ENCODE assay signal across 8 mouse cellular contexts in genomic region chr1:30874261-30875131, GRCm38 (mm10). TPM values are rescaled to one million over a fixed set of nuclear protein-coding genes. Genes with fewer than 3 reads are reported as not detected.
A peak's percentile ranks its signal among the peaks of the same experiment; 100 is the strongest.
DNase-seq lines count a peak whose midpoint lies in the region; ATAC-seq and TF ChIP-seq lines count a peak whose summit lies in the region.

No protein-coding gene starts in this region.

- peaks cover 0 to 10% of the 10 kb centered on the region in 2 experiments; a peak in 2 of 4 replicates for H3K4me1 ChIP-seq in heart, embryonic 14.5 days (ENCODE audit: control insufficient read depth in 2 of 2, insufficient read depth in 2 of 2, low read length in 2 of 2)
- peaks cover 0 to 2% of the 10 kb centered on the region in 2 experiments; a peak in 2 of 4 replicates for H3K4me1 ChIP-seq in MEL (ENCODE audit: control insufficient read depth in 1 of 2, insufficient read depth in 2 of 2, low read length in 2 of 2)
- peaks cover 17% of the 10 kb centered on the region for H3K4me1 ChIP-seq in hindbrain, embryonic 10.5 days (replicated peaks)
- H3K4me1 ChIP-seq in midbrain, embryonic 14.5 days (ENCODE audit: control insufficient read depth, insufficient read depth, low read length), result peaks cover 10% of the 10 kb centered on the region

- H3K27me3 ChIP-seq in heart, embryonic 14.5 days (ENCODE audit: control insufficient read depth, insufficient read depth, low read length), result no peaks in the 10 kb centered on the region
- no peaks in the 10 kb centered on the region for H3K27me3 ChIP-seq in MEL (ENCODE audit: control insufficient read depth in 1 of 2, insufficient read depth in 2 of 2, low read length in 2 of 2)
- no peaks in the 10 kb centered on the region for H3K27me3 ChIP-seq in hindbrain, embryonic 10.5 days (ENCODE audit: insufficient read depth, poor library complexity, severe bottlenecking)
- H3K27me3 ChIP-seq in midbrain, embryonic 14.5 days (ENCODE audit: control insufficient read depth, insufficient read depth, low read length), result no peaks in the 10 kb centered on the region

- peak overlapping the region; percentile 98 for H3K27ac ChIP-seq in heart, embryonic 14.5 days (replicated peaks in 1 of 2; ENCODE audit: control insufficient read depth in 1 of 2, insufficient read depth in 1 of 2, low read depth in 2 of 2, low read length in 2 of 2)
- peak overlapping the region; percentile 90 for H3K27ac ChIP-seq in MEL (ENCODE audit: control insufficient read depth, low read depth, low read length)
- H3K27ac ChIP-seq in hindbrain, embryonic 10.5 days, result peak overlapping the region; percentile 99
- peak overlapping the region; percentile 99 for H3K27ac ChIP-seq in midbrain, embryonic 14.5 days (replicated peaks; ENCODE audit: low read depth, low read length)

- TF ChIP-seq EP300 in MEL (IDR thresholded peaks at IDR 0.05; ENCODE audit: low read depth in 1 of 2, low read length in 2 of 2), result no peak

- peak overlapping the region; percentile 93 to 94 for H3K4me3 ChIP-seq in heart, embryonic 14.5 days (ENCODE audit: control insufficient read depth in 1 of 2, insufficient read depth in 1 of 2, low read depth in 1 of 2, low read length in 2 of 2)
- peak overlapping the region; percentile 80 to 95 for H3K4me3 ChIP-seq in MEL (ENCODE audit: control insufficient read depth in 1 of 2, insufficient read depth in 1 of 2, low read depth in 2 of 2, low read length in 2 of 2)
- H3K4me3 ChIP-seq in hindbrain, embryonic 10.5 days, result peak overlapping the region; percentile 86
- peak overlapping the region; percentile 83 for H3K4me3 ChIP-seq in midbrain, embryonic 14.5 days (replicated peaks; ENCODE audit: low read depth, low read length)

- H3K79me2 ChIP-seq in MEL (ENCODE audit: control insufficient read depth, insufficient read depth, low read length, poor library complexity), result peaks cover 31% of the 10 kb centered on the region

- no peak for ATAC-seq in heart, embryonic 14.5 days (ENCODE audit: insufficient number of reproducible peaks, insufficient read depth, low FRiP score, low read depth)
- ATAC-seq in midbrain, embryonic 14.5 days (ENCODE audit: low FRiP score, low TSS enrichment), result no peak

- no peak for TF ChIP-seq CTCF in MEL (IDR thresholded peaks at IDR 0.05 in 2 of 3, conservative IDR thresholded peaks at IDR 0.05 in 1 of 3; ENCODE audit: control insufficient read depth in 1 of 3, insufficient read depth in 1 of 3, low read depth in 2 of 3, low read length in 3 of 3, poor library complexity in 1 of 3, severe bottlenecking in 1 of 3)

- peak overlapping the region; percentile 97 for H3K9ac ChIP-seq in heart, embryonic 14.5 days (ENCODE audit: low read length)
- peak overlapping the region; percentile 80 for H3K9ac ChIP-seq in MEL (ENCODE audit: control insufficient read depth, low read depth, low read length, poor library complexity, severe bottlenecking)
- peak overlapping the region; percentile 93 for H3K9ac ChIP-seq in midbrain, embryonic 14.5 days (replicated peaks; ENCODE audit: low read length)

- no peaks in the 10 kb centered on the region for H3K9me3 ChIP-seq in heart, embryonic 14.5 days (ENCODE audit: control insufficient read depth, low read length)
- no peaks in the 10 kb centered on the region for H3K9me3 ChIP-seq in MEL (replicated peaks; ENCODE audit: insufficient read depth, low read length)
- no peaks in the 10 kb centered on the region for H3K9me3 ChIP-seq in hindbrain, embryonic 10.5 days
- no peaks in the 10 kb centered on the region for H3K9me3 ChIP-seq in midbrain, embryonic 14.5 days (ENCODE audit: control insufficient read depth, low read length)

- no peak for DNase-seq in heart, postnatal 25 days (ENCODE audit: low spot score)
- peak; percentile 70 for DNase-seq in MEL (ENCODE audit: low read depth, low spot score)
- DNase-seq in hindbrain, embryonic 10.5 days (ENCODE audit: low spot score), result no peak
- no peak for DNase-seq in midbrain, embryonic 14.5 days
- DNase-seq in ovary, postnatal 36 days (ENCODE audit: low spot score), result no peak
- DNase-seq in urinary bladder, postnatal 25 days (ENCODE audit: low spot score), result no peak
- no peak for DNase-seq in gastrocnemius, postnatal 10 days

- 48% methylated on average over 15 of the region's 15 CpGs for WGBS in heart, embryonic 14.5 days
- WGBS in hindbrain, embryonic 10.5 days, result 60% methylated on average over 15 of the region's 15 CpGs
- 55% methylated on average over 15 of the region's 15 CpGs for WGBS in midbrain, embryonic 14.5 days

- TF ChIP-seq POLR2A in MEL (IDR thresholded peaks at IDR 0.05; ENCODE audit: control insufficient read depth in 1 of 2, insufficient read depth in 1 of 2, low read depth in 1 of 2, low read length in 2 of 2, poor library complexity in 1 of 2), result no peak

- no peak for TF ChIP-seq RAD21 in MEL (IDR thresholded peaks at IDR 0.05; ENCODE audit: low read depth, low read length)

- intact Hi-C loops in heart, postnatal 25 days (cut with DNase I), result loop anchor here (5.0 kb wide), 2 partner anchors 52 to 278 kb away; no protein-coding TSS in a partner anchor

- peak overlapping the region; percentile 70 for H3K4me2 ChIP-seq in heart, embryonic 14.5 days (ENCODE audit: low read length)
- H3K4me2 ChIP-seq in midbrain, embryonic 14.5 days (ENCODE audit: low read length), result peak overlapping the region; percentile 62

- no peaks in the 10 kb centered on the region for H3K36me3 ChIP-seq in heart, embryonic 14.5 days (ENCODE audit: control insufficient read depth, insufficient read depth, low read length)
- H3K36me3 ChIP-seq in MEL (ENCODE audit: control insufficient read depth in 1 of 2, insufficient read depth in 2 of 2, low read length in 2 of 2), result peaks cover 1 to 17% of the 10 kb centered on the region in 2 experiments; a peak in 2 of 4 replicates
- peaks cover 6% of the 10 kb centered on the region; the same call in 1 of the 2 replicates for H3K36me3 ChIP-seq in hindbrain, embryonic 10.5 days
- no peaks in the 10 kb centered on the region for H3K36me3 ChIP-seq in midbrain, embryonic 14.5 days (ENCODE audit: control insufficient read depth, insufficient read depth, low read length)

TF ChIP-seq in MEL, 35 proteins besides CTCF, POLR2A, EP300 and RAD21:
- no peak for TF ChIP-seq CHD2 (IDR thresholded peaks at IDR 0.05; ENCODE audit: low read length)
- TF ChIP-seq MYC (IDR thresholded peaks at IDR 0.05; ENCODE audit: low read depth, low read length), result 0 out of 2 replicates have a peak, but pooled peaks have one; percentile 0
- 0 out of 2 replicates have a peak, but pooled peaks have one; percentile 13 for TF ChIP-seq SIN3A (IDR thresholded peaks at IDR 0.05; ENCODE audit: low read length)
- peak; percentile 81 for TF ChIP-seq ZNF384 (IDR thresholded peaks at IDR 0.05; ENCODE audit: low read depth, low read length)
- TF ChIP-seq JUND (IDR thresholded peaks at IDR 0.05; ENCODE audit: low read depth, low read length), result no peak
- 0 out of 2 replicates have a peak, but pooled peaks have one; percentile 13 for TF ChIP-seq TBP (IDR thresholded peaks at IDR 0.05; ENCODE audit: low read depth, low read length)
- no peak for TF ChIP-seq GABPA (IDR thresholded peaks at IDR 0.05; ENCODE audit: low read depth, low read length)
- TF ChIP-seq ZC3H11A (IDR thresholded peaks at IDR 0.05; ENCODE audit: low read depth, low read length), result no peak
- TF ChIP-seq CHD1 (IDR thresholded peaks at IDR 0.05; ENCODE audit: low read depth, low read length), result 0 out of 2 replicates have a peak, but pooled peaks have one; percentile 61
- TF ChIP-seq POLR2AphosphoS5 (IDR thresholded peaks at IDR 0.05; ENCODE audit: borderline replicate concordance, low read depth, low read length), result no peak

RNA-seq across cellular contexts. Expression of gene Phf3, which starts 0.8 kb away (rescaled TPM):
- 37.8 and 41.9 TPM in 2 replicates for polyA plus RNA-seq in heart, embryonic 14.5 days (2014; fragmentation: Nextera tagmentation; extraction: Ambion mirVana)
- total RNA-seq in heart, postnatal 25 days (2021), result 10 to 100 TPM; 35.4 to 40.2 TPM
- total RNA-seq in MEL (2012; rRNA removed), result 32.5 and 41.1 TPM in 2 replicates
- polyA plus RNA-seq in MEL (2012; ENCODE audit: insufficient read depth in 1 of 2, insufficient read length in 2 of 2, low read depth in 1 of 2, low replicate concordance in 2 of 2, missing spikeins in 1 of 2), result 100 to 1,000 TPM in 1 of 2 experiments, 10 to 100 TPM in 1; 50.6 to 606 TPM
- 25.3 and 27.6 TPM in 2 replicates for polyA plus RNA-seq in hindbrain, embryonic 10.5 days (2016; fragmentation: Nextera tagmentation; extraction: Ambion mirVana)
- 56.3 and 59.1 TPM in 2 replicates for polyA plus RNA-seq in midbrain, embryonic 14.5 days (2014; fragmentation: Nextera tagmentation; extraction: Ambion mirVana)
- total RNA-seq in gastrocnemius, postnatal 10 days (2021), result 10 to 100 TPM; 32.5 to 40.0 TPM
